Mouse (Mus musculus) inflammation-experienced regulatory T-cells, adult 6 months (primary cell): ENCODE data around the gene Tmem120b. TPM values are rescaled to one million over a fixed set of nuclear protein-coding genes. Genes with fewer than 3 reads are reported as not detected.

Experiments used
- ATAC-seq: one replicate; pipeline ENCODE4 v1.8.0; 2017
- polyA plus RNA-seq, 3 experiments: library from polyadenylated mRNA; unstranded; fragments of 100-300 nt; shearing (Covaris generic); gene quantifications; one replicate each; pipeline ENCODE4 v1.2.1; 2017

Gene Tmem120b
- polyA plus RNA-seq, 3 experiments from 2014 or later = 1.1 to 2.1 (median 1.5) TPM

DNA sequence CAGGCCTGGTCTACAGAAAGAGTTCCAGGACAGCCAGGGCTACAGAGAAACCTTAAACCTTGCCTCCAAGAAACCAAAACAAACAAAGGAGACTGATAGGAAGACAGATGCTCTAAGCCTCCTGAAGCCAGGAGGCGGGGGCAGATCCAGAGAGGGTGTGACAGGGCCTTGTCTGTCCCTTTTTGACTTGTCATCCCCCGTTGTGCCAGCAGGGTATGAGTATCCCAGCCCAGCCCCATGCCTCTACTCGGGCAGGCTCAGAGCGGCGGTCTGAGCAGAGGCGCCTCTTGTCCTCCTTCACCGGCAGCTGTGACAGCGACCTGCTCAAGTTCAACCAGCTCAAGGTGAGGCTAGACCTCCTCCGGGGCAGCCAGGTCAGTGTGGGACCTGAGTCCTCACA lies 94.7 kb downstream of the Tmem120b start:
- no peak for ATAC-seq

DNA sequence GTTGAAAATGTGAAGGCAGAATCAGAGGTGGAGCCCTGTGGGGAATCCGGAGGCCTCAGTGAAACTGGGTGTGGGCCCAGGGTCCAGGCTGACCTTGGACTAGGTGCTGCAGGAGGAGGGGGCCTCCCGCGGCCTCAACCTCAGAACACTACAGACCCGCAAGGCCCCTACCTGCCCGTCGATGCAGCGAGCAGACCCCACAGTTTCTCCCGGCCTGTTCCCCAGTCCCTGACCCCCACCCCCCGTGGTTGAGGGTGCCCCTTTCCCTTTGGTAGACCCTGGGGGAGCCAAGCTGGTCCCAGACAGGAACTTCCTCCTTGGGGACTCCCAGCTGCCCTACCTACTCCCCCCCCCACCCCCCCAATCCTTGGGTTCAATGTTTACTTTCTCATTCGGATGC lies 98.2 kb downstream of the Tmem120b start:
- ATAC-seq = no peak

Other genes starting within 250 kb of the Tmem120b start
- gene Anapc5, start 247.1 kb upstream of the Tmem120b start, polyA plus RNA-seq = 100 to 1,000 TPM in 2 of 3 experiments, 10 to 100 TPM in 1; 87.6 to 106 (median 103) TPM
- gene Rnf34, start 218.4 kb upstream of the Tmem120b start, polyA plus RNA-seq = 10 to 100 TPM; 26.7 to 33.8 (median 27.6) TPM
- 10 to 100 TPM; 29.8 to 58.3 (median 53.4) TPM for gene Kdm2b, start 78.6 kb upstream of the Tmem120b start, polyA plus RNA-seq
- 10 to 100 TPM in 1 of 3 experiments, 1 to 10 TPM in 2; 7.3 to 10.0 (median 8.0) TPM for gene Orai1, start 53.3 kb upstream of the Tmem120b start, polyA plus RNA-seq
- 1 to 10 TPM; 2.6 to 7.4 (median 6.1) TPM for gene Morn3, start 21.4 kb upstream of the Tmem120b start, polyA plus RNA-seq
- gene Rhof, start 64.3 kb downstream of the Tmem120b start, polyA plus RNA-seq = 10 to 100 TPM; 62.4 to 71.7 (median 66.6) TPM
- 10 to 100 TPM; 13.0 to 17.7 (median 16.0) TPM for gene Setd1b, start 73.8 kb downstream of the Tmem120b start, polyA plus RNA-seq
- 10 to 100 TPM; 36.1 to 40.9 (median 39.8) TPM for gene Psmd9, start 101.0 kb downstream of the Tmem120b start, polyA plus RNA-seq
- not detected for gene Hpd, start 114.3 kb downstream of the Tmem120b start, polyA plus RNA-seq
- gene Wdr66, start 183.7 kb downstream of the Tmem120b start, polyA plus RNA-seq = 1 to 10 TPM in 2 of 3 experiments, under 1 TPM in 1; 0.74 to 4.2 (median 2.4) TPM